Comparison of ENCODE assay signal across 25 mouse cellular contexts in the genomic region with DNA sequence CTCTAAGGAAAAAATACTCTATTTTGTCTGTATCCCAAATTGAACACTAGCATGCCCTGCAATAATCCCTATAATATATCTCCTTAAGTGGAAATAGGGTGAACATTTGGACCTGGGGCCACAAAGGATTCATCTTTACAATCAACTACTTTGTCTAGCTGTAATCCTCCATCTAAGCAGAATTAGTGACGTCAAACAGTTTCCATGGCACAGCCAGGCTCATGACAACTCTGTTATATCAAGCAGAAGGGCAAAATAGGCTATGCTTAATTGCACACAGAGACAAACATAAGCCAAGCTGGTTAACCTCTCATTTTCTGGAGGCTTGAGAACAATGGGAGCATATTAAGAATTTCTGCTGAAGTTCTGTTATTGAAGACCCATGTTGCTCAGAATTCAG. TPM values are rescaled to one million over a fixed set of nuclear protein-coding genes. Genes with fewer than 3 reads are reported as not detected.
DNase-seq lines count a peak whose midpoint lies in the region; ATAC-seq and TF ChIP-seq lines count a peak whose summit lies in the region.
"Had no signal": no experiment of that assay in that cellular context is flagged by ENCODE, and none has a peak within 500 bp of the region (broad histone marks: within the 10 kb centered on the region; RNA-seq: fewer than 3 reads in every experiment).

No protein-coding gene starts in this region.

- no peak overlapping the region for H3K9ac ChIP-seq in midbrain, embryonic 14.5 days (replicated peaks; ENCODE audit: low read length)
- no peak overlapping the region for H3K9ac ChIP-seq in forebrain, postnatal 0 days
- H3K9ac ChIP-seq in midbrain, postnatal 0 days (replicated peaks; ENCODE audit: low read length, poor library complexity, severe bottlenecking): no peak overlapping the region
- H3K9ac ChIP-seq: embryonic facial prominence, embryonic 15.5 days; heart, embryonic 13.5 days; limb, embryonic 12.5 days; liver, embryonic 13.5 days; lung, embryonic 15.5 days; neural tube, embryonic 12.5 days had no signal

- H3K27me3 ChIP-seq in midbrain, embryonic 14.5 days (ENCODE audit: control insufficient read depth, insufficient read depth, low read length): no peaks in the 10 kb centered on the region
- no peaks in the 10 kb centered on the region for H3K27me3 ChIP-seq in midbrain, embryonic 10.5 days (ENCODE audit: low read depth, poor library complexity, severe bottlenecking)
- no peaks in the 10 kb centered on the region for H3K27me3 ChIP-seq in forebrain, postnatal 0 days (ENCODE audit: insufficient read depth, low read length)
- H3K27me3 ChIP-seq in midbrain, postnatal 0 days (ENCODE audit: insufficient read depth, low read length): no peaks in the 10 kb centered on the region
- H3K27me3 ChIP-seq: embryonic facial prominence, embryonic 15.5 days; heart, embryonic 13.5 days; limb, embryonic 12.5 days; liver, embryonic 13.5 days; lung, embryonic 15.5 days; neural tube, embryonic 12.5 days had no signal

- H3K36me3 ChIP-seq in midbrain, embryonic 14.5 days (ENCODE audit: control insufficient read depth, insufficient read depth, low read length): no peaks in the 10 kb centered on the region
- H3K36me3 ChIP-seq in midbrain, embryonic 10.5 days: peaks cover 17% of the 10 kb centered on the region
- H3K36me3 ChIP-seq in forebrain, postnatal 0 days (ENCODE audit: insufficient read depth): no peaks in the 10 kb centered on the region
- H3K36me3 ChIP-seq in midbrain, postnatal 0 days (ENCODE audit: insufficient read depth, low read length): no peaks in the 10 kb centered on the region
- H3K36me3 ChIP-seq: embryonic facial prominence, embryonic 15.5 days; heart, embryonic 13.5 days; limb, embryonic 12.5 days; liver, embryonic 13.5 days; lung, embryonic 15.5 days; neural tube, embryonic 12.5 days had no signal

- no peak overlapping the region for H3K4me3 ChIP-seq in midbrain, embryonic 14.5 days (replicated peaks; ENCODE audit: low read depth, low read length)
- no peak overlapping the region for H3K4me3 ChIP-seq in midbrain, embryonic 10.5 days
- H3K4me3 ChIP-seq in forebrain, postnatal 0 days (ENCODE audit: low read depth, low read length): no peak overlapping the region
- no peak overlapping the region for H3K4me3 ChIP-seq in midbrain, postnatal 0 days (ENCODE audit: low read depth, low read length)
- H3K4me3 ChIP-seq: embryonic facial prominence, embryonic 15.5 days; gastrocnemius, adult 2 months; heart, embryonic 13.5 days; limb, embryonic 12.5 days; liver, embryonic 13.5 days; lung, embryonic 15.5 days; neural tube, embryonic 12.5 days had no signal

- WGBS in midbrain, embryonic 14.5 days: 37% methylated on average over 1 of the region's 1 CpGs
- 61% methylated on average over 1 of the region's 1 CpGs for WGBS in midbrain, embryonic 10.5 days
- 15% methylated on average over 1 of the region's 1 CpGs for WGBS in forebrain, postnatal 0 days
- 17% methylated on average over 1 of the region's 1 CpGs for WGBS in midbrain, postnatal 0 days

- H3K27ac ChIP-seq in midbrain, embryonic 14.5 days (replicated peaks; ENCODE audit: low read depth, low read length): peak overlapping the region; percentile 86
- H3K27ac ChIP-seq in midbrain, embryonic 10.5 days (replicated peaks): no peak overlapping the region
- peak overlapping the region; percentile 69; the same call in 1 of the 2 replicates for H3K27ac ChIP-seq in forebrain, postnatal 0 days (ENCODE audit: low read depth, low read length)
- H3K27ac ChIP-seq in midbrain, postnatal 0 days (ENCODE audit: low read depth, low read length): peak overlapping the region; percentile 79
- H3K27ac ChIP-seq: embryonic facial prominence, embryonic 15.5 days; gastrocnemius, adult 2 months; heart, embryonic 13.5 days; limb, embryonic 12.5 days; liver, embryonic 13.5 days; lung, embryonic 15.5 days; macrophage; neural tube, embryonic 12.5 days had no signal

- TF ChIP-seq CTCF in forebrain, postnatal 0 days (IDR thresholded peaks at IDR 0.05; ENCODE audit: low read depth): no peak
- TF ChIP-seq CTCF in midbrain, postnatal 0 days (IDR thresholded peaks at IDR 0.05): no peak

- H3K4me1 ChIP-seq in midbrain, embryonic 14.5 days (ENCODE audit: control insufficient read depth, insufficient read depth, low read length): peaks cover 39% of the 10 kb centered on the region
- peaks cover 20% of the 10 kb centered on the region for H3K4me1 ChIP-seq in midbrain, embryonic 10.5 days
- peaks cover 27% of the 10 kb centered on the region for H3K4me1 ChIP-seq in forebrain, postnatal 0 days (ENCODE audit: insufficient read depth)
- peaks cover 21% of the 10 kb centered on the region for H3K4me1 ChIP-seq in midbrain, postnatal 0 days (ENCODE audit: insufficient read depth, low read length)
- H3K4me1 ChIP-seq: limb, embryonic 12.5 days; lung, embryonic 15.5 days had no signal

- no peak for ATAC-seq in midbrain, embryonic 14.5 days (ENCODE audit: low FRiP score, low TSS enrichment)
- no peak for ATAC-seq in forebrain, postnatal 0 days
- no peak for ATAC-seq in midbrain, postnatal 0 days (ENCODE audit: low FRiP score)
- ATAC-seq in inflammation-experienced regulatory T-cells, adult 6 months: no peak

- no peak for DNase-seq in midbrain, embryonic 14.5 days
- DNase-seq in midbrain, embryonic 10.5 days (ENCODE audit: low spot score): no peak
- DNase-seq in forebrain, postnatal 0 days: no peak
- DNase-seq in midbrain, postnatal 0 days (ENCODE audit: low spot score): peak; percentile 49
- DNase-seq in right cerebral cortex, postnatal 14 days: no peak
- no peak for DNase-seq in layer of hippocampus, postnatal 14 days (ENCODE audit: low spot score in 2 of 2)
- DNase-seq: embryo, embryonic 11 days; gastrocnemius, adult 2 months; heart, postnatal 4 days; liver, embryonic 13.5 days had no signal

- H3K4me2 ChIP-seq in midbrain, embryonic 14.5 days (ENCODE audit: low read length): no peak overlapping the region
- no peak overlapping the region for H3K4me2 ChIP-seq in forebrain, postnatal 0 days (ENCODE audit: low read depth)
- no peak overlapping the region for H3K4me2 ChIP-seq in midbrain, postnatal 0 days (ENCODE audit: low read depth, low read length, poor library complexity, severe bottlenecking)
- H3K4me2 ChIP-seq: embryonic facial prominence, embryonic 15.5 days; heart, embryonic 13.5 days; limb, embryonic 12.5 days; liver, embryonic 13.5 days; lung, embryonic 15.5 days; neural tube, embryonic 12.5 days had no signal

- no peaks in the 10 kb centered on the region for H3K9me3 ChIP-seq in midbrain, embryonic 14.5 days (ENCODE audit: control insufficient read depth, low read length)
- no peaks in the 10 kb centered on the region for H3K9me3 ChIP-seq in midbrain, embryonic 10.5 days (replicated peaks)
- no peaks in the 10 kb centered on the region for H3K9me3 ChIP-seq in forebrain, postnatal 0 days (ENCODE audit: low read length)
- H3K9me3 ChIP-seq in midbrain, postnatal 0 days (ENCODE audit: low read length): no peaks in the 10 kb centered on the region
- H3K9me3 ChIP-seq: embryonic facial prominence, embryonic 15.5 days; heart, embryonic 13.5 days; limb, embryonic 12.5 days; liver, embryonic 13.5 days; lung, embryonic 15.5 days; neural tube, embryonic 12.5 days had no signal

RNA-seq across cellular contexts. Expression of gene Alkbh3, which starts 37.7 kb away (rescaled TPM):
- polyA plus RNA-seq in midbrain, embryonic 14.5 days (2014; fragmentation: Nextera tagmentation; extraction: Ambion mirVana): 45.7 and 53.7 TPM in 2 replicates
- polyA plus RNA-seq in midbrain, embryonic 10.5 days (2016; fragmentation: Nextera tagmentation; extraction: Ambion mirVana): 47.8 and 51.5 TPM in 2 replicates
- 36.2 and 53.1 TPM in 2 replicates for total RNA-seq in forebrain, postnatal 0 days (2014; rRNA removed)
- 46.9 and 47.3 TPM in 2 replicates for polyA plus RNA-seq in forebrain, postnatal 0 days (2015; fragmentation: Nextera tagmentation; extraction: Ambion mirVana)
- total RNA-seq in midbrain, postnatal 0 days (2014; rRNA removed): 28.6 and 57.3 TPM in 2 replicates
- 45.3 and 52.2 TPM in 2 replicates for polyA plus RNA-seq in midbrain, postnatal 0 days (2015; fragmentation: Nextera tagmentation; extraction: Ambion mirVana)
- total RNA-seq in layer of hippocampus, postnatal 14 days (2021): 10 to 100 TPM; 21.0 to 26.7 TPM
- polyA plus RNA-seq in inflammation-experienced regulatory T-cells, adult 6 months (2017; shearing (Covaris generic)): 10 to 100 TPM; 40.6 to 77.2 (median 41.2) TPM

RNA-seq across cellular contexts. Expression of gene Gm27027, which starts 52.1 kb away (rescaled TPM):
- not detected in 2 replicates for polyA plus RNA-seq in midbrain, embryonic 14.5 days (2014; fragmentation: Nextera tagmentation; extraction: Ambion mirVana)
- not detected in 2 replicates for polyA plus RNA-seq in midbrain, embryonic 10.5 days (2016; fragmentation: Nextera tagmentation; extraction: Ambion mirVana)
- total RNA-seq in forebrain, postnatal 0 days (2014; rRNA removed): not detected in 2 replicates
- not detected in 2 replicates for polyA plus RNA-seq in forebrain, postnatal 0 days (2015; fragmentation: Nextera tagmentation; extraction: Ambion mirVana)
- not detected in 2 replicates for total RNA-seq in midbrain, postnatal 0 days (2014; rRNA removed)
- polyA plus RNA-seq in midbrain, postnatal 0 days (2015; fragmentation: Nextera tagmentation; extraction: Ambion mirVana): not detected in 2 replicates
- not detected for total RNA-seq in layer of hippocampus, postnatal 14 days (2021)
- polyA plus RNA-seq in inflammation-experienced regulatory T-cells, adult 6 months (2017; shearing (Covaris generic)): not detected
- total RNA-seq: adrenal gland, postnatal 4 days; ES-E14; gastrocnemius, adult 2 months; granulocyte monocyte progenitor cell, adult 5-6 weeks had no signal
- polyA plus RNA-seq: embryonic facial prominence, embryonic 15.5 days; heart, embryonic 13.5 days; kidney, embryonic 14.5 days; large intestine, adult 2 months; limb, embryonic 12.5 days; liver, embryonic 13.5 days; lung, embryonic 15.5 days; macrophage; neural tube, embryonic 12.5 days; spleen, adult 2 months; stomach, embryonic 16.5 days; thymus, postnatal 0 days had no signal
